Mouse (Mus musculus) ES-E14 (cell line): ENCODE data around the gene Gm7903. TPM values are rescaled to one million over a fixed set of nuclear protein-coding genes. Genes with fewer than 3 reads are reported as not detected.
"Not testable (repeated sequence)": the region's sequence is repeated elsewhere in the genome, so short reads cannot be mapped to it uniquely, and the experiment has no call there.

Experiments used
- DNase-seq: peaks from one replicate; pipeline ENCODE4 v3.0.0-alpha.2; 2013; ENCODE audit warnings: low read depth, low spot score
- H3K27ac ChIP-seq: 2 replicates; pipeline ENCODE4 v1.5.1; 2012; ENCODE audit warnings: low read depth, mild to moderate bottlenecking, low read length, moderate library complexity, mixed read lengths; ENCODE audit not compliant: poor library complexity, insufficient read depth, severe bottlenecking
- H3K36me3 ChIP-seq: 2 replicates; pipeline ENCODE4 v1.6.1; 2012; ENCODE audit warnings: mild to moderate bottlenecking, low read length, moderate library complexity, mixed read lengths; ENCODE audit not compliant: control insufficient read depth, poor library complexity, insufficient read depth, severe bottlenecking
- H3K4me1 ChIP-seq, 2 experiments: fragments of 150-350 bp in 1 of 2; sonication (generic) in 1 of 2; 2 replicates each; pipeline ENCODE4 v1.6.1; 2012; ENCODE audit warnings: low read length in 2 of 2, mild to moderate bottlenecking in 1 of 2, mixed read lengths in 1 of 2; ENCODE audit not compliant: control insufficient read depth in 2 of 2, insufficient read depth in 2 of 2, poor library complexity in 1 of 2
- H3K4me3 ChIP-seq, 2 experiments: fragments of 150-350 bp in 1 of 2; sonication (generic) in 1 of 2; 2 replicates each; pipeline ENCODE4 v1.5.1; 2012; ENCODE audit warnings: low read length in 2 of 2, low read depth in 1 of 2, mild to moderate bottlenecking in 1 of 2, mixed read lengths in 1 of 2; ENCODE audit not compliant: insufficient read depth in 1 of 2, poor library complexity in 1 of 2, severe bottlenecking in 1 of 2
- H3K9ac ChIP-seq: 2 replicates; pipeline ENCODE4 v1.6.1; 2012; ENCODE audit warnings: low read depth, mild to moderate bottlenecking, low read length, mixed read lengths; ENCODE audit not compliant: poor library complexity, insufficient read depth, severe bottlenecking
- H3K9me3 ChIP-seq: fragments of 150-350 bp; sonication (generic); 2 replicates; pipeline ENCODE4 v1.6.1; 2012; ENCODE audit warnings: low read depth, mild to moderate bottlenecking, low read length; ENCODE audit not compliant: control insufficient read depth, insufficient read depth
- in situ Hi-C, 2 experiments: fragments of 600-800 bp; cut with MboI; formaldehyde crosslinking; loops; one replicate each; pipeline ENCODE4 v1.15.1; 2025; ENCODE audit warnings: low sequenced_read_pairs in 2 of 2, inconsistent platforms in 1 of 2; ENCODE audit not compliant: unreplicated experiment in 2 of 2
- total RNA-seq: library from RNA; depleted of rRNA; stranded (reverse); fragments of 300-350 nt; gene quantifications from 2 replicates; pipeline ENCODE4 v1.2.3, GENCODE M21; 2012; rRNA removed

The Gm7903 gene
- 0.42 and 1.6 TPM in 2 replicates for total RNA-seq

GRCm38 (mm10) chrX:135433535-135433934 is at the start of gene Gm7903:
TSS of gene Gm7903 (plus strand) at chrX:135433835.
- H3K4me1 ChIP-seq, H3K9me3 ChIP-seq, H3K36me3 ChIP-seq, in situ Hi-C loops, H3K9ac ChIP-seq, DNase-seq, H3K27ac ChIP-seq, H3K4me3 ChIP-seq: not testable (repeated sequence)

GRCm38 (mm10) chrX:135403578-135403977 is 30.1 kb upstream of the Gm7903 start:
- H3K4me1 ChIP-seq, H3K9ac ChIP-seq, DNase-seq, H3K4me3 ChIP-seq, H3K27ac ChIP-seq, H3K36me3 ChIP-seq, H3K9me3 ChIP-seq, in situ Hi-C loops: not testable (repeated sequence)

DNA sequence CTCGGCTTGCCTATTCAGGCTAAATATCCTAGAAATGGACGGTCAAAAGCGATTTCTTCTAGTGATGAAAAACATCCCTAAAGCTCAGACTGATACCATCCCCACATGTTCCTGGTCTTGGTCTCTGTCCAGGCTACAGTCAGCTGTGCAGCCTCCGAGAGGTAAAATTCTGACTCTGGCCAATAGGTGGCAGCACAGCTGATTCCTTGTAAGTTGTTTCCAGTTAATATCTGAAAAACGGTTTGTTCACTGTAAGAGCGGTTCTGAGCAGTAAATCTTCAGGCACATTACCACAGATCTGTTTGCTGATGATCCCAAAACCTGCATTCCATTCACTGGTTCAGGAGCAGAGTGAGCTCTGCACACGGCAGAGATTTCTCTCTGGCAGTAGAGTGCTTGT is 12.4 kb upstream of the Gm7903 start:
- not testable (repeated sequence) for H3K9me3 ChIP-seq, H3K9ac ChIP-seq, DNase-seq

GRCm38 (mm10) chrX:135421824-135422223 is 11.8 kb upstream of the Gm7903 start:
- H3K9me3 ChIP-seq, H3K27ac ChIP-seq, H3K4me1 ChIP-seq, H3K36me3 ChIP-seq, H3K4me3 ChIP-seq, in situ Hi-C loops, H3K9ac ChIP-seq, DNase-seq: not testable (repeated sequence)

More for the DNA sequence above, 12.4 kb upstream of the Gm7903 start:
- H3K4me3 ChIP-seq, in situ Hi-C loops, H3K4me1 ChIP-seq, H3K36me3 ChIP-seq, H3K27ac ChIP-seq: not testable (repeated sequence)

DNA sequence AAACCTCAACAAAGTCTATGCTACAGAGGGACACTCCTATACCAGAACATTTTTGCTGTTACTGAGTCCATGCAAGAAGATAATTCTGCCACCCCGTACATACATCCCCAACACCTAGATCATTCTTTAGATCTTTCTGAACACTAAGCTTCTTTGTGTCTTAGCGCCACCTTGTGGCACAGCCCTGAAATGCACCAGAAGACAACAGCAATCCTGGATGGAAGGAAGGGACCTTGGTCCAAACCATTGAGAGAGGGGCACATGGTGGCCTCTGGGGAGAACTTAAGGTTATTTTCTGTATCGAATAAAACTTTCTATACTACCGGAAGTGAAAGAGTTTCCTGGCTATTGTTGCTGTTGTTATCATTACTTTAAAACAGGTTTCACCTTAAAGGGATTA is 11.2 kb upstream of the Gm7903 start:
- H3K4me3 ChIP-seq, in situ Hi-C loops, H3K4me1 ChIP-seq, H3K27ac ChIP-seq, H3K36me3 ChIP-seq, DNase-seq, H3K9ac ChIP-seq, H3K9me3 ChIP-seq: not testable (repeated sequence)

DNA sequence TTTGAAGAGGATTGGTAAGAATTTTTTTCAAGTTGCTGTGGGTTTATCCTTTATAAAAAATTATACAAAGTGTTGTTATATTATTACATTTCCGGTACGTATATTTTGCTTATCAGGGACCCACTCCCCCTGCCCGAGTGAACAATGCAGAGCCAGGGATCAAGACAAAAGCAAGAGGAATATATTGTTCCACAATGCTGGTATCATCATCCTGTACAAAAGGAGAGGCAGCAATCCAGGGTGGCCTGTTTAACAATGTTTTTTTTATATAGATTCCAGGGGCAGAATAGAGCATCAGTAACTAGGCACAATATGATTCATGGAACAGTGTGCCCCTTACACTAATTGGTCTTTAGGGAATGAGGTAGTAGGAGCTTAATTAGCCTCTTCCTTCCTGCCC is 30.5 kb downstream of the Gm7903 start:
- H3K4me3 ChIP-seq, in situ Hi-C loops: not testable (repeated sequence)

GRCm38 (mm10) chrX:135481902-135482301 is 48.3 kb downstream of the Gm7903 start:
- H3K4me3 ChIP-seq, DNase-seq, H3K9me3 ChIP-seq, H3K27ac ChIP-seq, H3K9ac ChIP-seq, in situ Hi-C loops, H3K36me3 ChIP-seq, H3K4me1 ChIP-seq: not testable (repeated sequence)

More for the DNA sequence above, 30.5 kb downstream of the Gm7903 start:
- not testable (repeated sequence) for H3K9me3 ChIP-seq, H3K9ac ChIP-seq, H3K27ac ChIP-seq, H3K36me3 ChIP-seq, DNase-seq, H3K4me1 ChIP-seq

GRCm38 (mm10) chrX:135483183-135483582 is 49.5 kb downstream of the Gm7903 start:
- H3K4me1 ChIP-seq, H3K9me3 ChIP-seq, in situ Hi-C loops, H3K4me3 ChIP-seq, H3K36me3 ChIP-seq, DNase-seq, H3K9ac ChIP-seq, H3K27ac ChIP-seq: not testable (repeated sequence)
